Mouse (Mus musculus) ovary, postnatal 10 days (tissue): Measurements from ENCODE around the gene Rps3.

Experiments
- DNase-seq: peaks from one replicate; pipeline ENCODE4 v3.0.0; 2022; ENCODE audit warnings: low spot score

Rps3 gene

GRCm38 (mm10) chr7:99475562-99475911 is 8.0 kb downstream of the Rps3 start:
- no peak for DNase-seq

- DNase-seq = no peak
Observed at GRCm38 (mm10) chr7:99474836-99475561, 8.5 kb downstream of the Rps3 start.

- no peak for DNase-seq
Observed at GRCm38 (mm10) chr7:99473638-99474407, 9.7 kb downstream of the Rps3 start.

- DNase-seq = no peak
Observed at GRCm38 (mm10) chr7:99471578-99471977, 12.0 kb downstream of the Rps3 start.

GRCm38 (mm10) chr7:99469680-99470405 is 13.7 kb downstream of the Rps3 start:
- DNase-seq = no peak

GRCm38 (mm10) chr7:99468283-99469132 is 15.0 kb downstream of the Rps3 start:
- peak; percentile 45 for DNase-seq

- no peak for DNase-seq
Observed at GRCm38 (mm10) chr7:99467916-99468282, 15.6 kb downstream of the Rps3 start.

GRCm38 (mm10) chr7:99465811-99466210 is 17.7 kb downstream of the Rps3 start, which contains the start of gene Klhl35:
Klhl35 (plus strand) TSS chr7:99466004.
- no peak for DNase-seq

- DNase-seq = no peak
Observed at GRCm38 (mm10) chr7:99463120-99463519, 20.4 kb downstream of the Rps3 start.

- no peak for DNase-seq
Observed at GRCm38 (mm10) chr7:99459888-99460652, 23.5 kb downstream of the Rps3 start.

- no peak for DNase-seq
Observed at GRCm38 (mm10) chr7:99458849-99459248, 24.7 kb downstream of the Rps3 start.

- DNase-seq = no peak
Observed at GRCm38 (mm10) chr7:99454044-99454443, 29.5 kb downstream of the Rps3 start.

GRCm38 (mm10) chr7:99452859-99453258 is 30.7 kb downstream of the Rps3 start:
- DNase-seq = no peak

GRCm38 (mm10) chr7:99450703-99451102 is 32.8 kb downstream of the Rps3 start:
- peak; percentile 41 for DNase-seq

GRCm38 (mm10) chr7:99449751-99450150 is 33.8 kb downstream of the Rps3 start:
- no peak for DNase-seq

- DNase-seq = no peak
Observed at GRCm38 (mm10) chr7:99449063-99449462, 34.5 kb downstream of the Rps3 start.

GRCm38 (mm10) chr7:99448619-99449018 is 34.9 kb downstream of the Rps3 start:
- DNase-seq = no peak

- DNase-seq = no peak
Observed at GRCm38 (mm10) chr7:99447323-99447722, 36.2 kb downstream of the Rps3 start.

GRCm38 (mm10) chr7:99445833-99446232 is 37.7 kb downstream of the Rps3 start:
- DNase-seq = no peak

- no peak for DNase-seq
Observed at GRCm38 (mm10) chr7:99444012-99444411, 39.5 kb downstream of the Rps3 start.

- no peak for DNase-seq
Observed at GRCm38 (mm10) chr7:99443164-99443563, 40.4 kb downstream of the Rps3 start.
